Mouse (Mus musculus) E14TG2a.4 (cell line): Measurements from ENCODE around the gene Tns3.

Experiments used
- CTCF ChIP-seq: conservative IDR thresholded peaks from 2 replicates; pipeline ENCODE4 v1.5.1; 2014; ENCODE audit warnings: low read length
- NANOG ChIP-seq: IDR thresholded peaks from 2 replicates; pipeline ENCODE4 v1.6.1; 2014; ENCODE audit warnings: borderline replicate concordance, low read length, mixed read lengths
- POU5F1 ChIP-seq: IDR thresholded peaks from 2 replicates; pipeline ENCODE4 v1.6.1; 2014; ENCODE audit warnings: low read length, borderline replicate concordance

- no peak for TF ChIP-seq CTCF
- no peak for TF ChIP-seq NANOG
- no peak for TF ChIP-seq POU5F1
Measured at GRCm38 (mm10) chr11:8686501-8686900, 22.2 kb upstream of the Tns3 start.
